Mouse (Mus musculus): ENCODE results near the gene Cyld. TPM values are rescaled to one million over a fixed set of nuclear protein-coding genes. Genes with fewer than 3 reads are reported as not detected.

Cyld gene
- polyA plus RNA-seq, 2 experiments: 8.6 to 12.2 TPM

GRCm38 (mm10) chr8:88771241-88771640 lies 74.4 kb downstream of the Cyld start:
- DNase-seq (ENCODE audit: low spot score): no peak
- H3K27ac ChIP-seq (replicated peaks; ENCODE audit: low read depth, low read length): no peak overlapping the region
- H3K4me2 ChIP-seq (replicated peaks; ENCODE audit: low read depth, low read length, severe bottlenecking): no peak overlapping the region
- peaks cover 3% of the 10 kb centered on the region; the same call in 1 of the 2 replicates for H3K4me1 ChIP-seq (ENCODE audit: control insufficient read depth, insufficient read depth, low read length)
- H3K36me3 ChIP-seq (ENCODE audit: control insufficient read depth, insufficient read depth, low read length): no peaks in the 10 kb centered on the region
- no peaks in the 10 kb centered on the region for H3K27me3 ChIP-seq (ENCODE audit: control insufficient read depth, insufficient read depth, low read length)
- no peak overlapping the region for H3K9ac ChIP-seq (ENCODE audit: low read depth, low read length, severe bottlenecking)
- no peak for ATAC-seq (ENCODE audit: low FRiP score, low read depth)
- peaks cover 9% of the 10 kb centered on the region; the same call in 1 of the 2 replicates for H3K9me3 ChIP-seq (ENCODE audit: control insufficient read depth, low read length)
- WGBS: 81% methylated on average over 7 of the region's 7 CpGs
- H3K4me3 ChIP-seq (replicated peaks; ENCODE audit: low read length): no peak overlapping the region
- TF ChIP-seq POLR2A (IDR thresholded peaks at IDR 0.05; ENCODE audit: borderline replicate concordance, extremely low read depth, insufficient read depth, insufficient read length): no peak

GRCm38 (mm10) chr8:88774593-88775297 lies 77.9 kb downstream of the Cyld start:
- peaks cover 8% of the 10 kb centered on the region; the same call in 1 of the 2 replicates for H3K9me3 ChIP-seq (ENCODE audit: control insufficient read depth, low read length)
- H3K27me3 ChIP-seq (ENCODE audit: control insufficient read depth, insufficient read depth, low read length): no peaks in the 10 kb centered on the region
- 54% methylated on average over 19 of the region's 19 CpGs for WGBS
- no peak overlapping the region for H3K9ac ChIP-seq (ENCODE audit: low read depth, low read length, severe bottlenecking)
- peaks cover 3% of the 10 kb centered on the region; the same call in 1 of the 2 replicates for H3K4me1 ChIP-seq (ENCODE audit: control insufficient read depth, insufficient read depth, low read length)
- H3K4me2 ChIP-seq (replicated peaks; ENCODE audit: low read depth, low read length, severe bottlenecking): no peak overlapping the region
- no peaks in the 10 kb centered on the region for H3K36me3 ChIP-seq (ENCODE audit: control insufficient read depth, insufficient read depth, low read length)
- no peak for DNase-seq (ENCODE audit: low spot score)
- no peak for TF ChIP-seq POLR2A (IDR thresholded peaks at IDR 0.05; ENCODE audit: borderline replicate concordance, extremely low read depth, insufficient read depth, insufficient read length)
- ATAC-seq (ENCODE audit: low FRiP score, low read depth): no peak
- no peak overlapping the region for H3K4me3 ChIP-seq (replicated peaks; ENCODE audit: low read length)
- H3K27ac ChIP-seq (replicated peaks; ENCODE audit: low read depth, low read length): no peak overlapping the region

GRCm38 (mm10) chr8:88775298-88775646 lies 78.4 kb downstream of the Cyld start:
- Histone ChIP-seq H3K4me3 (replicated peaks; ENCODE audit: low read length) (no peak overlapping the region), H3K27ac (replicated peaks; ENCODE audit: low read depth, low read length) (no peak overlapping the region), H3K4me2 (replicated peaks; ENCODE audit: low read depth, low read length, severe bottlenecking) (no peak overlapping the region), H3K9me3 (ENCODE audit: control insufficient read depth, low read length) (0 out of 2 replicates have a peak, but pooled peaks cover 3% of the 10 kb centered on the region), H3K9ac (ENCODE audit: low read depth, low read length, severe bottlenecking) (no peak overlapping the region), H3K27me3 (ENCODE audit: control insufficient read depth, insufficient read depth, low read length) (no peaks in the 10 kb centered on the region), H3K4me1 (ENCODE audit: control insufficient read depth, insufficient read depth, low read length) (peaks cover 3% of the 10 kb centered on the region; the same call in 1 of the 2 replicates), H3K36me3 (ENCODE audit: control insufficient read depth, insufficient read depth, low read length) (no peaks in the 10 kb centered on the region)
- DNase-seq (ENCODE audit: low spot score): no peak
- ATAC-seq (ENCODE audit: low FRiP score, low read depth): no peak
- WGBS: 82% methylated on average over 7 of the region's 7 CpGs
- TF ChIP-seq POLR2A (IDR thresholded peaks at IDR 0.05; ENCODE audit: borderline replicate concordance, extremely low read depth, insufficient read depth, insufficient read length): no peak

DNA sequence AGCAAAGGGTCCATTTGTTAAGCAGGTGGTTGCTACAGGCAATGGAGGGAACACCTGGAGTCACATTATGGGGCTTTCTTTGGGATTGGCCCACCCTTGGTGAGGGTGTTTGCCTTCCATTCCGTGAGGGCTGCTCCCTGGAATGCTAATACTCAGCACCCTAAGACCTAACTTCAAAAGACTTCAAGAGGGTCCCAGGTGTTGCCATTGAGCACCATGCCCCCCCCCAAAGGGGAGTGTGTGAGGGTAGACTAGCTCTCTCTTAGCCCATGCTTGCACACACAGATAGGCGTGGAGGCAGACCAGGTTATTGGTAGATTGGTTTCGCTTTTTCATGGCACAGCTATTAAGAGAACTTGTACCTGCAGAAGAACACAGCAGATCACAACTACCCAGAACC lies 83.3 kb downstream of the Cyld start:
- Histone ChIP-seq H3K9ac (ENCODE audit: low read depth, low read length, severe bottlenecking) (no peak overlapping the region), H3K4me1 (ENCODE audit: control insufficient read depth, insufficient read depth, low read length) (no peaks in the 10 kb centered on the region), H3K27me3 (ENCODE audit: control insufficient read depth, insufficient read depth, low read length) (no peaks in the 10 kb centered on the region), H3K4me2 (replicated peaks; ENCODE audit: low read depth, low read length, severe bottlenecking) (no peak overlapping the region), H3K9me3 (ENCODE audit: control insufficient read depth, low read length) (no peaks in the 10 kb centered on the region), H3K4me3 (replicated peaks; ENCODE audit: low read length) (no peak overlapping the region), H3K27ac (replicated peaks; ENCODE audit: low read depth, low read length) (no peak overlapping the region), H3K36me3 (ENCODE audit: control insufficient read depth, insufficient read depth, low read length) (no peaks in the 10 kb centered on the region)
- 80% methylated on average over 3 of the region's 3 CpGs for WGBS
- no peak for TF ChIP-seq POLR2A (IDR thresholded peaks at IDR 0.05; ENCODE audit: borderline replicate concordance, extremely low read depth, insufficient read depth, insufficient read length)
- no peak for DNase-seq (ENCODE audit: low spot score)
- ATAC-seq (ENCODE audit: low FRiP score, low read depth): no peak

DNA sequence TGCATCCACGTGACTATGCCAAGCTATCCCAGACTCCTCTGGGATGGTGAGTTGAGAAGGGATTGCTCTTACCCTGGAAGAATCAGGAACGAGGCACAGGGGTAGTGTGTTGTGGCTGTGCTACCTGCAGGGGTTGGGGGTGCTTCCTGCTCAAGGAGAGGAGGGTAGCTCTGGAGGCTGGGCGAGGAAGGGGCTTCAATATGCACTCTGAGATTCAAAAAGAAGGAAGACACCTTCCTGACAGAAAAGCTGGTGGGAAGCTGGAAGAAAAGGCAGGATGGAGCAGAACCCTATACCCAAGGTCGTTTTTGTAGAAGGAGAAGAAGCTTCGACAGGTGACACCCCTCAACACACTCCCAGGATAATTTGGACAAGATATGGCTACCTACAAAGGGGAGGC lies 84.5 kb downstream of the Cyld start:
- 76% methylated on average over 5 of the region's 5 CpGs for WGBS
- TF ChIP-seq POLR2A (IDR thresholded peaks at IDR 0.05; ENCODE audit: borderline replicate concordance, extremely low read depth, insufficient read depth, insufficient read length): no peak

More for the DNA sequence above, 84.5 kb downstream of the Cyld start:
- H3K4me1 ChIP-seq (ENCODE audit: control insufficient read depth, insufficient read depth, low read length): no peaks in the 10 kb centered on the region
- no peak overlapping the region for H3K4me3 ChIP-seq (replicated peaks; ENCODE audit: low read length)
- ATAC-seq (ENCODE audit: low FRiP score, low read depth): no peak
- H3K27ac ChIP-seq (replicated peaks; ENCODE audit: low read depth, low read length): no peak overlapping the region
- H3K36me3 ChIP-seq (ENCODE audit: control insufficient read depth, insufficient read depth, low read length): no peaks in the 10 kb centered on the region
- no peaks in the 10 kb centered on the region for H3K27me3 ChIP-seq (ENCODE audit: control insufficient read depth, insufficient read depth, low read length)
- no peak overlapping the region for H3K9ac ChIP-seq (ENCODE audit: low read depth, low read length, severe bottlenecking)
- no peaks in the 10 kb centered on the region for H3K9me3 ChIP-seq (ENCODE audit: control insufficient read depth, low read length)
- DNase-seq (ENCODE audit: low spot score): no peak
- H3K4me2 ChIP-seq (replicated peaks; ENCODE audit: low read depth, low read length, severe bottlenecking): no peak overlapping the region
